10 mouse cellular contexts compared by ENCODE assay signal in genomic region chr9:118622376-118623166, GRCm38 (mm10). TPM values are rescaled to one million over a fixed set of nuclear protein-coding genes. Genes with fewer than 3 reads are reported as not detected.
DNase-seq lines count a peak whose midpoint lies in the region; ATAC-seq and TF ChIP-seq lines count a peak whose summit lies in the region.
"Had no signal": no experiment of that assay in that cellular context is flagged by ENCODE, and none has a peak within 500 bp of the region (broad histone marks: within the 10 kb centered on the region; RNA-seq: fewer than 3 reads in every experiment).

No protein-coding gene starts in this region.

- H3K9ac ChIP-seq in stomach, embryonic 14.5 days (replicated peaks; ENCODE audit: low read depth, low read length), result no peak overlapping the region
- no peak overlapping the region for H3K9ac ChIP-seq in stomach, postnatal 0 days (ENCODE audit: low read length)
- H3K9ac ChIP-seq: heart, embryonic 13.5 days had no signal

- H3K27me3 ChIP-seq in stomach, embryonic 14.5 days (ENCODE audit: control insufficient read depth, insufficient read depth, low read length), result no peaks in the 10 kb centered on the region
- H3K27me3 ChIP-seq in stomach, postnatal 0 days (ENCODE audit: control insufficient read depth, insufficient read depth, low read length), result no peaks in the 10 kb centered on the region

- no peak for TF ChIP-seq CTCF in stomach, postnatal 0 days (IDR thresholded peaks at IDR 0.05; ENCODE audit: low read depth)

- H3K36me3 ChIP-seq in stomach, embryonic 14.5 days (ENCODE audit: control insufficient read depth, insufficient read depth, low read length), result no peaks in the 10 kb centered on the region; the same call in 1 of the 2 replicates
- H3K36me3 ChIP-seq in stomach, postnatal 0 days (ENCODE audit: control insufficient read depth, insufficient read depth, low read length), result no peaks in the 10 kb centered on the region

- no peaks in the 10 kb centered on the region for H3K4me1 ChIP-seq in stomach, embryonic 14.5 days (ENCODE audit: control insufficient read depth, insufficient read depth, low read length)
- H3K4me1 ChIP-seq in stomach, postnatal 0 days (replicated peaks; ENCODE audit: control insufficient read depth, insufficient read depth), result no peaks in the 10 kb centered on the region

- ATAC-seq in stomach, embryonic 14.5 days (ENCODE audit: insufficient number of reproducible peaks, insufficient read depth, low FRiP score, low read depth), result peak; percentile 37; the same call in 1 of the 2 replicates
- no peak for ATAC-seq in stomach, postnatal 0 days (ENCODE audit: low FRiP score, low TSS enrichment)
- ATAC-seq in erythroid progenitor cell, adult 5-6 weeks (replicated peaks; ENCODE audit: low FRiP score, poor library complexity, severe bottlenecking), result no peak

- H3K27ac ChIP-seq in stomach, embryonic 14.5 days (ENCODE audit: low read length), result no peak overlapping the region
- H3K27ac ChIP-seq in stomach, postnatal 0 days (replicated peaks), result no peak overlapping the region
- H3K27ac ChIP-seq: heart, embryonic 13.5 days had no signal

- H3K9me3 ChIP-seq in stomach, embryonic 14.5 days (ENCODE audit: control insufficient read depth, low read depth, low read length), result no peaks in the 10 kb centered on the region
- H3K9me3 ChIP-seq in stomach, postnatal 0 days (ENCODE audit: control insufficient read depth, low read length), result no peaks in the 10 kb centered on the region
- H3K9me3 ChIP-seq: heart, embryonic 13.5 days had no signal

- no peak for TF ChIP-seq EP300 in stomach, postnatal 0 days (optimal IDR thresholded peaks at IDR 0.05)

- H3K4me2 ChIP-seq in stomach, embryonic 14.5 days (replicated peaks; ENCODE audit: low read depth, low read length), result no peak overlapping the region
- H3K4me2 ChIP-seq in stomach, postnatal 0 days (replicated peaks; ENCODE audit: low read depth), result no peak overlapping the region
- H3K4me2 ChIP-seq: heart, embryonic 13.5 days had no signal

- peak; percentile 61 to 74 for DNase-seq in cerebellum, postnatal 14 days
- no peak for DNase-seq in cerebellum, adult 18-20 months
- DNase-seq in stomach, postnatal 0 days (ENCODE audit: low spot score), result no peak
- peak; percentile 50 to 61 for DNase-seq in layer of hippocampus, postnatal 10 days (ENCODE audit: low spot score in 2 of 2)
- DNase-seq in testis, postnatal 14 days (ENCODE audit: low spot score), result peak; percentile 25
- no peak for DNase-seq in thymus, postnatal 10 days (ENCODE audit: low spot score in 2 of 2)

- WGBS in stomach, embryonic 14.5 days, result 81% methylated on average over 18 of the region's 18 CpGs
- 62% methylated on average over 18 of the region's 18 CpGs for WGBS in stomach, postnatal 0 days

- H3K4me3 ChIP-seq in stomach, embryonic 14.5 days (ENCODE audit: low read depth, low read length), result no peak overlapping the region
- H3K4me3 ChIP-seq in stomach, postnatal 0 days (ENCODE audit: low read depth, low read length), result no peak overlapping the region
- H3K4me3 ChIP-seq: heart, embryonic 13.5 days; myocyte had no signal

RNA-seq across cellular contexts. Expression of gene Itga9, which starts 16.1 kb away (rescaled TPM):
- polyA plus RNA-seq in stomach, embryonic 14.5 days (2014; fragmentation: Nextera tagmentation; extraction: Ambion mirVana), result 14.3 and 16.1 TPM in 2 replicates
- polyA plus RNA-seq in stomach, postnatal 0 days (2015; fragmentation: Nextera tagmentation; extraction: Ambion mirVana), result 4.2 and 5.3 TPM in 2 replicates
- 1 to 10 TPM; 4.5 to 6.8 TPM for total RNA-seq in layer of hippocampus, postnatal 10 days (2021)
- 2.9 and 3.6 TPM in 2 replicates for total RNA-seq in erythroid progenitor cell, adult 5-6 weeks (2015; ENCODE audit: low replicate concordance)
- 1.6 and 2.8 TPM in 2 replicates for total RNA-seq in erythroid progenitor cell, adult 5-6 weeks (2017; ENCODE audit: low replicate concordance)

Comparison
In these comparisons a context has a peak if more than half of its experiments do, and no peak if none do; other contexts are left out.
1. DNase-seq: peak in cerebellum, postnatal 14 days (2 of 2), layer of hippocampus, postnatal 10 days (2 of 2) and testis, postnatal 14 days (single experiment); none in cerebellum, adult 18-20 months (0 of 2), stomach, postnatal 0 days (single experiment) and thymus, postnatal 10 days (0 of 2).